Mouse (Mus musculus): ENCODE results near the gene Ankrd35. TPM values are rescaled to one million over a fixed set of nuclear protein-coding genes. Genes with fewer than 3 reads are reported as not detected.

The Ankrd35 gene
- polyA plus RNA-seq, 1 experiment from 2014 or later = 0.49 TPM

DNA sequence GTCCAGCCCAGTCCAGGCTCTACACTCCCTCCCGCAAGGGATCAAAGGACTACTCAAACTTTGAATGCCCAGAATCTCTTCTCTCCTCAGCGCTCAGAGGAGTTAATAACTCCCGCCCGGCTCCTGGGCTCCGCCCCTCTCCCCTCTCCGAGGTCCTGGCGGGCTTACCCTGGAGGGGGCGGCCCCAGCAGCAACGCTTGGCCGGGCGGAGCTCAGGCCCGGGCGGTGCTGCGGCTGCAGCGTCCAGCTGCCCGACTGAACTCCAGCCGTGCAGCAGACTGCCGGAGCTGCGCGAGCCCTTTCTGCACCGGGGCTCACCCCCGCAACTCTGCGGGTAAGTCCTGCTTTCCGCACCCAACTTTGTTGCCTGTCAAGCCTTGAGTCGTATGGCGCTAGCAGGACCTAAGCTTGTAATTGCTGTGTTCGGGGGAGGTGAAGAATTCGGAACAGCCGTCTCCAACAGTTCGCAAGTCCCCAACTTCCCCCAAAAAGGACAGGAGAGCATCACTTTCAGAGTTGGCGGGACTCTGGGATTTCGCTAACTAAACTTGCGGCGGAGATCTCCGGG is 26.4 kb downstream of the Ankrd35 start, which contains the start of gene Pias3:
TSS of gene Pias3 (plus strand) at position 187 of the 568 bp plus-strand sequence.
- Histone ChIP-seq H3K4me3 (replicated peaks) (peak within 1 kb of the TSS; percentile 91), H3K9ac (peak within 1 kb of the TSS; percentile 87), H3K9me3 (no peaks in the 10 kb centered on the region), H3K36me3 (peaks cover 6% of the 10 kb centered on the region; the same call in 1 of the 2 replicates), H3K27me3 (replicated peaks) (no peaks in the 10 kb centered on the region), H3K4me2 (replicated peaks) (peak within 1 kb of the TSS; percentile 89), H3K27ac (peak within 1 kb of the TSS; percentile 95), H3K4me1 (replicated peaks) (peaks cover 13% of the 10 kb centered on the region; the same call in 1 of the 2 replicates)
- under 1% methylated on average over 35 of the region's 35 CpGs for WGBS
- peak; percentile 87 for ATAC-seq

DNA sequence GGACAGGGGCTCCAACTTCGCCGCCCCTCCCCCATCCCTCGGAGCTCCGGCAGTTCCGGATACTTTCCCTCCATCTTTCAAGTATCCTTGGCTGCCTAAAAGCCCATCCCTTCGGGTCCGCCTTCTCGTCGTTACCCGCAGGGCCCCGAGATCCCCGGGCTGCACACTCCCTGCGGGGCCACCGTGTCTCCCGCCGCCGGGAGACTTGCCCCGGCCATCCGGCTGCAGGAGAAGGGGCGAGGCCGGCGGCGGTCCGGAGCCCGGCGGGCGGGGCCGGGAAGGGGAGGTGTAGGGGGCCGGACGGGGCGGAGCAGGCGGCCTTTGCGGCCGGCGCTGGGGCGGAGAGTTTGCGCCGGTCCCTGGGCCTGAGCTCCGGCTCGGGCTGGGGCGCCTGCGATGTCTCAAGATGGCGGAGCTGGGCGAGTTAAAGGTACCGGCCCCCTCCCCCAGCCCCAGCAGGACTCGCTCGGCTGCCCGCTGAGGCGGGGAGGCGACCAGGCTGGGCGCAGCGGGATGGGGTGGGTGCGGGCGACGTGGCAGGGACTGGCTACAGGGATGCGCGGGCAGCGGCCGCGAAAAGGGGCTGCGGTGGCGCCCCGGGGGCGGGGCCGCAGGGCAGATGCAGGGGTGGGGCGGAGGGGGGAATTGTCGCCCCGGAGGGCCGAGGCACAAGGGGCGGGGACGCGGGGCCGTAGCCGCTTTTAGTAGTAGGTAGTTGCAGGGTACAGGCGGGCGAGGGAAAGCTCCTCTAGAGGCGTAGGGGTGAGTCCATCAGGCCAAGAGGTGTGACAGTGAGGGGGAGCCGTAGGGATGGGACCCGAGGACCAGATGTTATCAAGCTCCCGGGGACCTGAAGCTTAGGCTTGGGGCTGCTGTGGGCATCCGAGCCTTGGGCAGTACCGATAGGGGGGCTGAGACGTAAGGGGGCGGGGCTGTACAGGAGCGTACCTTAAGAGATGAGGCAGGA is 27.1 kb downstream of the Ankrd35 start:
- Histone ChIP-seq H3K27me3 (replicated peaks) (no peaks in the 10 kb centered on the region), H3K9me3 (no peaks in the 10 kb centered on the region), H3K4me1 (replicated peaks) (peaks cover 13% of the 10 kb centered on the region; the same call in 1 of the 2 replicates), H3K4me3 (replicated peaks) (peak overlapping the region; percentile 91), H3K36me3 (peaks cover 13% of the 10 kb centered on the region; the same call in 1 of the 2 replicates), H3K4me2 (replicated peaks) (peak overlapping the region; percentile 89), H3K9ac (peak overlapping the region; percentile 87), H3K27ac (peak overlapping the region; percentile 95)
- WGBS = under 1% methylated on average over 80 of the region's 85 CpGs
- ATAC-seq = peak; percentile 97

DNA sequence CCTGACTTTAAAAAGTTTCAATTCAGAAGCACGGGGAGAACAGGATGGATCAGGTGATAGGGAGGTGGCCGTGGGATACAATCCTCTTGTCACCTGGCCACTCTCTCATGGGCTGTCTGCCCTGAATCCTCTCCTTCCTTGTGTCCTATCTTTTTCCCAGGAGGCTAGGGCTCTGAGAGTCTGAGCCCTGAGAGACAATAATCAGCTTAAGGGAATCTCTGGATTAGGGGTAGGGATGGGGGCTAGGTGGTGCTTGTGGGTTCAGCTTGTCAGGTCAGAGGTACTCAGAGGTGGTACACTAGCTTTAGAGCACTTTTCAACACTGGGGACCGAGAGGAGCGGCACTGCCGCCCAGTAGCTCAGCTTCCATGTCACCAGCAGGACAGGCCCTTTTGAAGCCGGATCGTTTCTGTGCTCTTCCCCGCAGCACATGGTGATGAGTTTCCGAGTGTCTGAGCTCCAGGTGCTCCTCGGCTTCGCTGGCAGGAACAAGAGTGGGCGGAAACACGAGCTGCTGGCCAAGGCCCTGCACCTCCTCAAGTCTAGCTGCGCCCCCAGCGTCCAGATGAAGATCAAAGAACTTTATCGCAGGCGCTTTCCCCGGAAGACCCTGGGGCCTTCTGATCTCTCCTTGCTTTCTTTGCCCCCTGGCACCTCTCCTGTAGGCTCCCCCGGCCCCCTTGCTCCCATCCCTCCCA is 29.2 kb downstream of the Ankrd35 start:
- no peak for ATAC-seq
- no peak overlapping the region for H3K9ac ChIP-seq
- WGBS = 55% methylated on average over 19 of the region's 19 CpGs

DNA sequence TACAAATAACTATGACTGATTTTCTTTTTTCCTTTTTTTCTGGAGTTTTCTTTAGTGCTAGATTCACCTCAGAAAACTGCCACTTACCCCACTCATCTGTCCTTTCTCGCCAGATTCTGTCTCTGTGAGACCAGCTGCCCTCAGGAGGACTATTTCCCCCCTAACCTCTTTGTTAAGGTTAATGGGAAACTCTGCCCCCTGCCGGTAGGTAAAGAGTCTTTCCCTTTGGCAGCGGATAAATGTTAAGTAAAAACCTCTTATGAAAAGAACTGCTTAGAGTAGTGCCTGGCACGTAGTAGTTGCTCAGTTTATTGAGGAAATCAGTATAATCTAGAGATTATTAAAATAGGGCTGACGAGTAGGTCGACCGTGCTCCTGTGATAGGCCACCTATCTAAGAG is 30.4 kb downstream of the Ankrd35 start:
- Histone ChIP-seq H3K27me3 (replicated peaks) (no peaks in the 10 kb centered on the region), H3K27ac (no peak overlapping the region), H3K36me3 (peaks cover 40% of the 10 kb centered on the region), H3K9ac (no peak overlapping the region), H3K9me3 (no peaks in the 10 kb centered on the region), H3K4me3 (replicated peaks) (no peak overlapping the region), H3K4me1 (replicated peaks) (peaks cover 13% of the 10 kb centered on the region; the same call in 1 of the 2 replicates), H3K4me2 (replicated peaks) (no peak overlapping the region)
- no peak for ATAC-seq
- 60% methylated on average over 7 of the region's 7 CpGs for WGBS

More for the DNA sequence above, 29.2 kb downstream of the Ankrd35 start:
- Histone ChIP-seq H3K27ac (no peak overlapping the region), H3K4me2 (replicated peaks) (no peak overlapping the region), H3K9me3 (no peaks in the 10 kb centered on the region), H3K27me3 (replicated peaks) (no peaks in the 10 kb centered on the region), H3K36me3 (peaks cover 29% of the 10 kb centered on the region), H3K4me3 (replicated peaks) (no peak overlapping the region), H3K4me1 (replicated peaks) (peaks cover 13% of the 10 kb centered on the region; the same call in 1 of the 2 replicates)

DNA sequence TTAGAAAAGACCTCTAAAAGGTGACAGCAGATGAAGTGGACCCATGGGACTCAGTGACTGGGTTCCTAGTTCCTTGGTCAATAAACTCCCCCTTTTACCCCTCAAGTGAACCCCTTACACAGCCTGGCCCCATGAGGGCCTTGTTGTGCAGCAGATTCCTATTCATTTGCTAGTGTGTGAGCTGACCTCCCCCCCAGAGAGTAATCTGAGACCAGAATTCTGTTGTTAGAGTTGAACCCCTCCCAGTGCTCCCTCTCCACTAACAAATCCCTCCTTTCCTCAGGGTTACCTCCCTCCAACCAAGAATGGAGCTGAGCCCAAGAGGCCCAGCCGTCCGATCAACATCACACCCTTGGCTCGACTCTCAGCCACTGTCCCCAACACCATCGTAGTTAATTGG is 31.1 kb downstream of the Ankrd35 start:
- 90% methylated on average over 4 of the region's 4 CpGs for WGBS

DNA sequence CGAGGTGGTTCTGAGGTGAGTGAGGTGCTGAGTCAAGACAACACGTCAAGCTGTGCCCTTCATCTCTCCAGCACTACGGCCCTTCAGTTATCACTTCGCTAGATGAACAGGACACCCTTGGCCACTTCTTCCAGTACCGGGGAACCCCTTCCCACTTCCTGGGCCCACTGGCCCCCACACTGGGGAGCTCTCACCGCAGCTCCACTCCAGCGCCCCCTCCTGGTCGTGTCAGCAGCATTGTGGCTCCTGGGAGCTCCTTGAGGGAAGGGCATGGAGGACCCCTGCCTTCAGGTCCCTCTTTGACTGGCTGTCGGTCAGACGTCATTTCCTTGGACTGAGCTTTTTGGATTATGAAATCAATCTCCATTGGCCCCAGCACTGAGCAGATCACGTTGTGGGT is 34.8 kb downstream of the Ankrd35 start:
- no peak overlapping the region for H3K4me3 ChIP-seq (replicated peaks)
- H3K4me1 ChIP-seq (replicated peaks) = peaks cover 5% of the 10 kb centered on the region; the same call in 1 of the 2 replicates
- no peaks in the 10 kb centered on the region for H3K9me3 ChIP-seq
- H3K36me3 ChIP-seq = peaks cover 40% of the 10 kb centered on the region
- no peaks in the 10 kb centered on the region for H3K27me3 ChIP-seq (replicated peaks)
- H3K4me2 ChIP-seq (replicated peaks) = no peak overlapping the region
- H3K9ac ChIP-seq = no peak overlapping the region
- no peak overlapping the region for H3K27ac ChIP-seq
- no peak for ATAC-seq
- 70% methylated on average over 11 of the region's 11 CpGs for WGBS

More for the DNA sequence above, 31.1 kb downstream of the Ankrd35 start:
- Histone ChIP-seq H3K4me2 (replicated peaks) (no peak overlapping the region), H3K36me3 (peaks cover 40% of the 10 kb centered on the region), H3K27ac (no peak overlapping the region), H3K9me3 (no peaks in the 10 kb centered on the region), H3K4me1 (replicated peaks) (peaks cover 10% of the 10 kb centered on the region; the same call in 1 of the 2 replicates), H3K9ac (no peak overlapping the region), H3K4me3 (replicated peaks) (no peak overlapping the region), H3K27me3 (replicated peaks) (no peaks in the 10 kb centered on the region)
- no peak for ATAC-seq

DNA sequence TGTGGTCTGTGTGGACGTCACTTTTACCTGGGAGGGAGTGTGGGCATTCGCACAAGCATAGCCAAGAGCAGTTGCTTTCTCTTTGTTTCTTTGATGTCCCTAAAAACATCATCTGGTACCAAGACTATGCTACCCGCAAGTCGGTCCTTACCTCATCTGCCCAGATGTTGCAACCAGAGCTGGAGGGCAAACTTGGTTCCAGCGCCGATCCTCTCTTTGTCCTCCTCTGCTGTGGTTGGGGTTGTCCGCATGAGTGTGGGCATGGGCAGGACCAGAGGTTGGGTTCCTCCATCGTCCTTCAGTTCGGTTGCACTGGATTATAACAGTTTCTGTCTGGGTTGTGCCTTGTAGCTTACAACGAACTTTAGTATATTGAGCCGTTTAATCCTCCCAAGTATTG is 36.3 kb downstream of the Ankrd35 start:
- ATAC-seq = no peak
- peaks cover 42% of the 10 kb centered on the region for H3K36me3 ChIP-seq
- 88% methylated on average over 11 of the region's 11 CpGs for WGBS

DNA sequence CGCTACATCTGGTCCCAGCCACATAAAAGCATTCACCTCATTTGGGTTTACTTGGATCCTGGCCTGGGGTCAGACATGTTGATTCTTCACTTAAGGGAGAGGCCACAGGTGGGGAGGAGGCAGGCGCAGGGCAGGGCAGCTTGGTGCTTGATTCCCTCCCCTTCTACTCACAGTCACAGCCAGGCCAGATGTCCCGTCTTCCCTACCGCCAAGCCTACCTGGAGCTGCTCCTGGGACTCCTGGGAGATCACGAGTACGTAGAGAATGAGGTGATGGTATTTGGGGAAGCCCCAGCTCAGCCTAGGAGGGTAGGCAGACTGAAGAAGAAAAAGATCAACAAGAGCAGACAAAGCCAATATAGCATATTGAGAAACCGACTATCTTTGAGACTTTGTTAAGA is 37.1 kb downstream of the Ankrd35 start:
- Histone ChIP-seq H3K27ac (no peak overlapping the region), H3K4me1 (replicated peaks) (peaks cover 5% of the 10 kb centered on the region; the same call in 1 of the 2 replicates), H3K36me3 (peaks cover 37% of the 10 kb centered on the region), H3K27me3 (replicated peaks) (no peaks in the 10 kb centered on the region), H3K9me3 (no peaks in the 10 kb centered on the region), H3K9ac (no peak overlapping the region), H3K4me2 (replicated peaks) (no peak overlapping the region), H3K4me3 (replicated peaks) (no peak overlapping the region)
- 72% methylated on average over 7 of the region's 7 CpGs for WGBS
- ATAC-seq = no peak

More for the DNA sequence above, 36.3 kb downstream of the Ankrd35 start:
- Histone ChIP-seq H3K4me2 (replicated peaks) (no peak overlapping the region), H3K4me1 (replicated peaks) (peaks cover 5% of the 10 kb centered on the region; the same call in 1 of the 2 replicates), H3K27ac (no peak overlapping the region), H3K27me3 (replicated peaks) (no peaks in the 10 kb centered on the region), H3K4me3 (replicated peaks) (no peak overlapping the region), H3K9me3 (no peaks in the 10 kb centered on the region), H3K9ac (no peak overlapping the region)

DNA sequence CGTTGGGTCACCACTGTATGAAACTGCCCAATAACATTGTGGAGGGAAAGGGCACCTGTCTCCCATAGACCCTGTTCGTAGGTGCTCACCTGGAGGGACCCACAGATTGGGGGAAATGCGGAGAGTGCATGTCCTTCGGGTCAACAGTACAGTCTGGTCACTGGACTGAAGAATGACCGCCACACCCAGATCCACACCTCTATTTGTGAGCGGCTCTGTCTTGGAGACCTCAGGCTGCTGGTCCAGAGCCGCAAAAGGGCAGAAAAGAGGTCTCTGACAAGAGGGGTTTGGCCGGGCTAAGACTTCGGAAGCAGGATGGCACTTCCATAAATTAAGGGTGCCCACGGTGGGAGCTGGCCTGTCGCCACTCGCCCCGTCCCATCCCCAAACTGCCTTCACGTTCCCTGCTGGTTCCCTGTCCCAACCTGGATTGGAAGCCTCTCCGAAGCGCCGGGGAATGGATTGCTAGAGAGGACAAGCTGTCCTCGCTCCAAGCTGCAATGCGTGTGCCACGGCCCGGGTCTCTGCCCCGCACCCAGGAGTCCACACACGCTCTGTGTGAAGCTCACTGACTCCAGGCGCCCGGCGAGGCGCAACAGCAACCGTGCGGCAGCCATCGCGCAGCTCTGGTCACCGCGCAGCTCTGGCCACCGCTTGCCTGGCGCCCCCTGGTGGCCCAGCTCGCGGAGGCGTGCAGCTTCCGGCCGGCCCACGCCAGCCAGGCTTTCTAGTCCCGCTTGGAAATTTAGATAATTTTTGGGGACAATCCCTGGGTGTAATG is 38.2 kb downstream of the Ankrd35 start, which contains the start of gene Nudt17:
TSS of gene Nudt17 (minus strand) at position 660 of the 781 bp plus-strand sequence.
- peak; percentile 91 for ATAC-seq
- peak within 1 kb of the TSS; percentile 100 for H3K4me2 ChIP-seq (replicated peaks)

DNA sequence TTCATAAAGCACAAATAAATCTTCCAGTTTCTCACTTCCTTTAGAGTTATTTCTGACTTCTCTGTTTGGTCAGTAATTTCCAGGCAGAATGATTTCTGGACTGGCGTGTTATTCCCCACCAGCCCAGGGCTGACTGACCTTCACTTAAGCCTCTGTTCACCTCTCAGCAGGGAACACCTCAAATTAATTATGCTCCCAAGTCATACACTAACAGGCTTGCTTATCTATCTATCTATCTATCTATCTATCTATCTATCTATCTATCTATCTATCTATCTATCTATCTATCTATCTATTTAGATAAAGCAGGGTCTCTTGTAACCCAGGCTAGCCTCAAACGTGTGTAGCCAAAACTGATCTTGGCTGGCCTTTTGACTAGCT is 38.7 kb downstream of the Ankrd35 start:
- no peak overlapping the region for H3K4me3 ChIP-seq (replicated peaks)
- no peak overlapping the region for H3K27ac ChIP-seq
- H3K4me1 ChIP-seq (replicated peaks) = peaks cover 5% of the 10 kb centered on the region; the same call in 1 of the 2 replicates
- no peak overlapping the region for H3K9ac ChIP-seq
- H3K36me3 ChIP-seq = peaks cover 32% of the 10 kb centered on the region
- no peaks in the 10 kb centered on the region for H3K27me3 ChIP-seq (replicated peaks)
- no peaks in the 10 kb centered on the region for H3K9me3 ChIP-seq
- peak overlapping the region; percentile 100; the same call in 1 of the 2 replicates for H3K4me2 ChIP-seq (replicated peaks)
- peak; percentile 24; the same call in 1 of the 2 replicates for ATAC-seq
- WGBS = 55% methylated on average over 2 of the region's 2 CpGs

More for the DNA sequence above, 38.2 kb downstream of the Ankrd35 start, which contains the start of gene Nudt17:
- no peaks in the 10 kb centered on the region for H3K27me3 ChIP-seq (replicated peaks)
- H3K9me3 ChIP-seq = no peaks in the 10 kb centered on the region
- WGBS = 4% methylated on average over 42 of the region's 42 CpGs
- H3K4me1 ChIP-seq (replicated peaks) = peaks cover 5% of the 10 kb centered on the region; the same call in 1 of the 2 replicates
- H3K27ac ChIP-seq = no peak within 1 kb of the TSS
- H3K36me3 ChIP-seq = peaks cover 33% of the 10 kb centered on the region
- H3K9ac ChIP-seq = peak within 1 kb of the TSS; percentile 65
- peak within 1 kb of the TSS; percentile 54 for H3K4me3 ChIP-seq (replicated peaks)

DNA sequence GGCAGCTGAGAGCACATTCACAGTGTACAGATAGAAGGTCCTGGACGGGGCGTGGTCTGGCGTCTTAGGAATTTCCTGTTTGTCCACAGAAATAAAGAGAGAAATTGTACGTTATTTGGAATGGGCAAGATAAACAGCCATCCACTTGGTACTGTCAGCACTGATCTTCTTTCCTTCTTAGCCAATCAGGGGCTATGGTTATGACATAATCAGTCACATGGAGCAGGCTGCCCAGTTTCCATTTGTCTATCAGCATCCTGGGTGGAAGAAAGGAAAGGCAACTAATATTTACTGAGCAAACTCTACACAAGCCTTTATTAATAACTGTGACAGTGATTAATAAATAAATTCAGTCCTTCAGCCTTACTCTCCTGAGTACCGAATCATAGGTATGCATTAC is 44.4 kb downstream of the Ankrd35 start:
- WGBS = 78% methylated on average over 5 of the region's 5 CpGs
- Histone ChIP-seq H3K4me3 (replicated peaks) (no peak overlapping the region), H3K27me3 (replicated peaks) (no peaks in the 10 kb centered on the region), H3K9ac (no peak overlapping the region), H3K4me1 (replicated peaks) (no peaks in the 10 kb centered on the region), H3K27ac (no peak overlapping the region), H3K36me3 (peaks cover 40% of the 10 kb centered on the region), H3K4me2 (replicated peaks) (no peak overlapping the region), H3K9me3 (no peaks in the 10 kb centered on the region)
- no peak for ATAC-seq

All from intestine, embryonic 15.5 days (tissue).